Mouse (Mus musculus): ENCODE data around the gene Cdk2ap2.
"Not testable (repeated sequence)": the region's sequence is repeated elsewhere in the genome, so short reads cannot be mapped to it uniquely, and the experiment has no call there.

DNA sequence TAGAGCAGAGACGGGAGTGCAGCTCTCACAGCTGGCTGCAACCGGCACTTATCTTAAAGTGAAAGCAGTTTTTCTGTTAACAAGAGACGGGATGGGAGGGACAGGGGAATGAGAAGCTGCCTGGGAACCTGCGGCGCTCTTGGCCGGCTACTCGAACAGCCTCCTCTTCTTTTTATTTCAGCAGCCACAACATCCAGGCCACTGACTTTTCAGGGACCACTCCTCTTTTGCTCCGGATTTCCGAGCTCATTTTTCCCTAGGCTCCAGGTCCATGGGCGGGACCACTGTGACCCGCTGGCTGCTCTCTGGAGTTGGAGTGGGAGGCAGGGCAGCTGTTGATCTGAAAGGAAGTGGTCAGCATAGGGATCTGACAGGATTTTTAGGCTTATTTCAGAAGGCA lies 32.5 kb upstream of the Cdk2ap2 start:
- not testable (repeated sequence) for TF ChIP-seq EP300 (optimal IDR thresholded peaks at IDR 0.05); CTCF (IDR thresholded peaks at IDR 0.05; ENCODE audit: low read depth)
